Mouse (Mus musculus) pancreas, adult 10 weeks (tissue): Measurements from ENCODE around the gene Sf3a3. TPM values are rescaled to one million over a fixed set of nuclear protein-coding genes. Genes with fewer than 3 reads are reported as not detected.

Experiments used
- polyA plus RNA-seq: library from polyadenylated mRNA; stranded (reverse); fragments of 350-450 nt; fragmentation: Illumina TruSeq; extraction: RNeasy Lipid Tissue Mini Kit (QIAGEN cat#74804); gene quantifications from one replicate; pipeline ENCODE4 v1.2.3, GENCODE M21; 2015; ENCODE audit warnings: low read depth, low replicate concordance; ENCODE audit not compliant: insufficient read depth

Gene Sf3a3
- 7.7 TPM for polyA plus RNA-seq

GRCm38 (mm10) chr4:124714545-124715481 lies at the start of gene Sf3a3:
Gene Sf3a3, plus strand, starts transcription at chr4:124714776.

GRCm38 (mm10) chr4:124693135-124693894 lies 21.3 kb upstream of the Sf3a3 start, which contains the start of gene Utp11:
Gene Utp11, minus strand, starts transcription at chr4:124693600.

GRCm38 (mm10) chr4:124700248-124700971 lies 14.2 kb upstream of the Sf3a3 start, which contains the start of gene Fhl3:
Gene Fhl3, plus strand, starts transcription at chr4:124700701.

GRCm38 (mm10) chr4:124741376-124742343 lies 27.1 kb downstream of the Sf3a3 start, which contains the start of gene Inpp5b:
Gene Inpp5b, plus strand, starts transcription at chr4:124741850.

Other genes starting within 250 kb of the Sf3a3 start
- not detected for gene 3100002H09Rik, start 104.0 kb upstream of the Sf3a3 start, polyA plus RNA-seq
- gene Pou3f1, start 58.0 kb upstream of the Sf3a3 start, polyA plus RNA-seq = not detected
- gene Utp11, start 21.2 kb upstream of the Sf3a3 start, polyA plus RNA-seq = 6.6 TPM
- 0.83 TPM for gene Fhl3, start 14.1 kb upstream of the Sf3a3 start, polyA plus RNA-seq
- 16.0 TPM for gene Inpp5b, start 27.1 kb downstream of the Sf3a3 start, polyA plus RNA-seq
- gene Mtf1, start 87.3 kb downstream of the Sf3a3 start, polyA plus RNA-seq = 3.5 TPM
- 19.0 TPM for gene Yrdc, start 135.9 kb downstream of the Sf3a3 start, polyA plus RNA-seq
- gene 1110065P20Rik, start 136.4 kb downstream of the Sf3a3 start, polyA plus RNA-seq = 17.3 TPM
- 0.30 TPM for gene Maneal, start 147.4 kb downstream of the Sf3a3 start, polyA plus RNA-seq
- gene Epha10, start 166.1 kb downstream of the Sf3a3 start, polyA plus RNA-seq = not detected
- 4.1 TPM for gene 9930104L06Rik, start 222.3 kb downstream of the Sf3a3 start, polyA plus RNA-seq
- gene Cdca8, start 224.5 kb downstream of the Sf3a3 start, polyA plus RNA-seq = not detected